Mouse (Mus musculus): ENCODE data around the gene Zdhhc21. TPM values are rescaled to one million over a fixed set of nuclear protein-coding genes. Genes with fewer than 3 reads are reported as not detected.
A peak's percentile ranks its signal among the peaks of the same experiment; 100 is the strongest.

Zdhhc21 gene
- polyA plus RNA-seq (2016; fragmentation: Nextera tagmentation; extraction: Ambion mirVana) = 20.2 and 22.4 TPM in 2 replicates

GRCm38 (mm10) chr4:82859131-82860125, at the start of gene Zdhhc21:
Gene Zdhhc21, minus strand, starts transcription at chr4:82859958.
- Histone ChIP-seq H3K9ac (peak within 1 kb of the TSS; percentile 84), H3K4me2 (replicated peaks) (peak within 1 kb of the TSS; percentile 65), H3K27ac (peak within 1 kb of the TSS; percentile 82), H3K36me3 (no peaks in the 10 kb centered on the region), H3K4me3 (peak within 1 kb of the TSS; percentile 86), H3K4me1 (peaks cover 14% of the 10 kb centered on the region), H3K27me3 (no peaks in the 10 kb centered on the region), H3K9me3 (replicated peaks) (no peaks in the 10 kb centered on the region)
- under 1% methylated on average over 49 of the region's 82 CpGs for WGBS
- ATAC-seq (ENCODE audit: low FRiP score) = peak; percentile 93

GRCm38 (mm10) chr4:82895227-82895626, 35.5 kb upstream of the Zdhhc21 start:
- 95% methylated on average over 10 of the region's 10 CpGs for WGBS

GRCm38 (mm10) chr4:82892247-82892646, 32.5 kb upstream of the Zdhhc21 start:
- WGBS = 78% methylated on average over 5 of the region's 5 CpGs
- no peak for ATAC-seq (ENCODE audit: low FRiP score)

More at GRCm38 (mm10) chr4:82895227-82895626, 35.5 kb upstream of the Zdhhc21 start:
- no peak overlapping the region for H3K4me2 ChIP-seq (replicated peaks)
- no peaks in the 10 kb centered on the region for H3K9me3 ChIP-seq (replicated peaks)
- no peaks in the 10 kb centered on the region for H3K27me3 ChIP-seq
- H3K9ac ChIP-seq = no peak overlapping the region
- H3K4me3 ChIP-seq = no peak overlapping the region
- H3K27ac ChIP-seq = no peak overlapping the region
- H3K4me1 ChIP-seq = peaks cover 7% of the 10 kb centered on the region; the same call in 1 of the 2 replicates
- no peaks in the 10 kb centered on the region for H3K36me3 ChIP-seq
- no peak for ATAC-seq (ENCODE audit: low FRiP score)

GRCm38 (mm10) chr4:82891566-82891965, 31.8 kb upstream of the Zdhhc21 start:
- Histone ChIP-seq H3K4me1 (peaks cover 7% of the 10 kb centered on the region; the same call in 1 of the 2 replicates), H3K9ac (no peak overlapping the region), H3K36me3 (no peaks in the 10 kb centered on the region), H3K4me3 (no peak overlapping the region), H3K27me3 (no peaks in the 10 kb centered on the region), H3K27ac (0 out of 2 replicates have a peak overlapping the region, but pooled peaks have one; percentile 30), H3K9me3 (replicated peaks) (no peaks in the 10 kb centered on the region), H3K4me2 (replicated peaks) (no peak overlapping the region)
- no peak for ATAC-seq (ENCODE audit: low FRiP score)
- WGBS = 83% methylated on average over 2 of the region's 2 CpGs

More at GRCm38 (mm10) chr4:82892247-82892646, 32.5 kb upstream of the Zdhhc21 start:
- Histone ChIP-seq H3K4me1 (peaks cover 7% of the 10 kb centered on the region; the same call in 1 of the 2 replicates), H3K36me3 (no peaks in the 10 kb centered on the region), H3K4me3 (no peak overlapping the region), H3K9me3 (replicated peaks) (no peaks in the 10 kb centered on the region), H3K9ac (no peak overlapping the region), H3K27ac (no peak overlapping the region), H3K4me2 (replicated peaks) (no peak overlapping the region), H3K27me3 (no peaks in the 10 kb centered on the region)

GRCm38 (mm10) chr4:82891049-82891448, 31.3 kb upstream of the Zdhhc21 start:
- 66% methylated on average over 7 of the region's 7 CpGs for WGBS
- no peak for ATAC-seq (ENCODE audit: low FRiP score)
- peak overlapping the region; percentile 70 for H3K27ac ChIP-seq
- no peak overlapping the region for H3K9ac ChIP-seq
- no peak overlapping the region for H3K4me3 ChIP-seq
- H3K4me2 ChIP-seq (replicated peaks) = no peak overlapping the region
- no peaks in the 10 kb centered on the region for H3K27me3 ChIP-seq
- H3K36me3 ChIP-seq = no peaks in the 10 kb centered on the region
- H3K4me1 ChIP-seq = peaks cover 7% of the 10 kb centered on the region; the same call in 1 of the 2 replicates
- no peaks in the 10 kb centered on the region for H3K9me3 ChIP-seq (replicated peaks)

GRCm38 (mm10) chr4:82890585-82890984, 30.8 kb upstream of the Zdhhc21 start:
- H3K27me3 ChIP-seq = no peaks in the 10 kb centered on the region
- no peaks in the 10 kb centered on the region for H3K36me3 ChIP-seq
- peak overlapping the region; percentile 70 for H3K27ac ChIP-seq
- WGBS = 74% methylated on average over 4 of the region's 4 CpGs
- peaks cover 7% of the 10 kb centered on the region; the same call in 1 of the 2 replicates for H3K4me1 ChIP-seq
- no peak overlapping the region for H3K4me3 ChIP-seq
- no peak overlapping the region for H3K9ac ChIP-seq
- H3K4me2 ChIP-seq (replicated peaks) = no peak overlapping the region
- no peaks in the 10 kb centered on the region for H3K9me3 ChIP-seq (replicated peaks)
- ATAC-seq (ENCODE audit: low FRiP score) = no peak

GRCm38 (mm10) chr4:82886148-82886547, 26.4 kb upstream of the Zdhhc21 start:
- Histone ChIP-seq H3K27me3 (no peaks in the 10 kb centered on the region), H3K9ac (no peak overlapping the region), H3K36me3 (no peaks in the 10 kb centered on the region), H3K27ac (no peak overlapping the region), H3K4me1 (peaks cover 10% of the 10 kb centered on the region), H3K4me2 (replicated peaks) (no peak overlapping the region), H3K9me3 (replicated peaks) (no peaks in the 10 kb centered on the region), H3K4me3 (no peak overlapping the region)
- 48% methylated on average over 2 of the region's 2 CpGs for WGBS
- ATAC-seq (ENCODE audit: low FRiP score) = no peak

GRCm38 (mm10) chr4:82885535-82885913, 25.8 kb upstream of the Zdhhc21 start:
- no peak overlapping the region for H3K9ac ChIP-seq
- no peak overlapping the region for H3K27ac ChIP-seq
- H3K4me3 ChIP-seq = no peak overlapping the region
- no peaks in the 10 kb centered on the region for H3K27me3 ChIP-seq
- H3K36me3 ChIP-seq = no peaks in the 10 kb centered on the region
- H3K9me3 ChIP-seq (replicated peaks) = no peaks in the 10 kb centered on the region
- no peak overlapping the region for H3K4me2 ChIP-seq (replicated peaks)
- no peak for ATAC-seq (ENCODE audit: low FRiP score)
- peaks cover 7% of the 10 kb centered on the region; the same call in 1 of the 2 replicates for H3K4me1 ChIP-seq
- WGBS = 30% methylated on average over 1 of the region's 1 CpGs

- Histone ChIP-seq H3K4me2 (replicated peaks) (no peak within 1 kb of the TSS), H3K27me3 (no peaks in the 10 kb centered on the region), H3K36me3 (no peaks in the 10 kb centered on the region), H3K9me3 (replicated peaks) (no peaks in the 10 kb centered on the region), H3K4me3 (no peak within 1 kb of the TSS), H3K9ac (no peak within 1 kb of the TSS), H3K27ac (no peak within 1 kb of the TSS; the same call in 1 of the 2 replicates), H3K4me1 (peaks cover 7% of the 10 kb centered on the region; the same call in 1 of the 2 replicates)
- ATAC-seq (ENCODE audit: low FRiP score) = no peak
- WGBS = 65% methylated on average over 19 of the region's 19 CpGs
Observed at GRCm38 (mm10) chr4:82884636-82885534, 25.1 kb upstream of the Zdhhc21 start, which contains the start of gene Cer1. Gene Cer1, minus strand, starts transcription at chr4:82885148.

GRCm38 (mm10) chr4:82882500-82882899, 22.7 kb upstream of the Zdhhc21 start:
- 88% methylated on average over 9 of the region's 9 CpGs for WGBS
- no peaks in the 10 kb centered on the region for H3K36me3 ChIP-seq
- no peaks in the 10 kb centered on the region for H3K27me3 ChIP-seq
- H3K4me3 ChIP-seq = no peak overlapping the region
- no peak for ATAC-seq (ENCODE audit: low FRiP score)
- H3K4me1 ChIP-seq = peaks cover 7% of the 10 kb centered on the region; the same call in 1 of the 2 replicates
- H3K4me2 ChIP-seq (replicated peaks) = no peak overlapping the region
- no peak overlapping the region for H3K9ac ChIP-seq
- no peaks in the 10 kb centered on the region for H3K9me3 ChIP-seq (replicated peaks)
- no peak overlapping the region for H3K27ac ChIP-seq

GRCm38 (mm10) chr4:82881366-82881765, 21.6 kb upstream of the Zdhhc21 start:
- H3K27me3 ChIP-seq = no peaks in the 10 kb centered on the region
- WGBS = 72% methylated on average over 3 of the region's 3 CpGs
- H3K27ac ChIP-seq = no peak overlapping the region
- H3K4me1 ChIP-seq = peaks cover 7% of the 10 kb centered on the region; the same call in 1 of the 2 replicates
- no peaks in the 10 kb centered on the region for H3K9me3 ChIP-seq (replicated peaks)
- H3K36me3 ChIP-seq = no peaks in the 10 kb centered on the region
- ATAC-seq (ENCODE audit: low FRiP score) = no peak
- H3K4me3 ChIP-seq = no peak overlapping the region
- no peak overlapping the region for H3K9ac ChIP-seq
- H3K4me2 ChIP-seq (replicated peaks) = no peak overlapping the region

Data from hindbrain, embryonic 12.5 days (tissue).